Mouse (Mus musculus): ENCODE measurements around the gene Cacna2d1. TPM values are rescaled to one million over a fixed set of nuclear protein-coding genes. Genes with fewer than 3 reads are reported as not detected.

Cacna2d1 gene
- total RNA-seq, 2 experiments from 2014 or later = 1.5 to 2.1 TPM

- no peak for ATAC-seq (replicated peaks; ENCODE audit: low FRiP score, poor library complexity, severe bottlenecking)
Observed at GRCm38 (mm10) chr5:15979225-15979624, 44.7 kb downstream of the Cacna2d1 start.

- no peak for ATAC-seq (replicated peaks; ENCODE audit: low FRiP score, poor library complexity, severe bottlenecking)
Observed at GRCm38 (mm10) chr5:15982573-15982972, 48.1 kb downstream of the Cacna2d1 start.

- no peak for ATAC-seq (replicated peaks; ENCODE audit: low FRiP score, poor library complexity, severe bottlenecking)
Observed at GRCm38 (mm10) chr5:15983354-15983753, 48.9 kb downstream of the Cacna2d1 start.

GRCm38 (mm10) chr5:15985228-15985858 is 50.9 kb downstream of the Cacna2d1 start:
- no peak for ATAC-seq (replicated peaks; ENCODE audit: low FRiP score, poor library complexity, severe bottlenecking)

- ATAC-seq (replicated peaks; ENCODE audit: low FRiP score, poor library complexity, severe bottlenecking) = no peak
Observed at GRCm38 (mm10) chr5:15985901-15986300, 51.4 kb downstream of the Cacna2d1 start.

- ATAC-seq (replicated peaks; ENCODE audit: low FRiP score, poor library complexity, severe bottlenecking) = no peak
Observed at GRCm38 (mm10) chr5:15991428-15992139, 57.1 kb downstream of the Cacna2d1 start.

- ATAC-seq (replicated peaks; ENCODE audit: low FRiP score, poor library complexity, severe bottlenecking) = no peak
Observed at GRCm38 (mm10) chr5:15993252-15993944, 58.9 kb downstream of the Cacna2d1 start.

- no peak for ATAC-seq (replicated peaks; ENCODE audit: low FRiP score, poor library complexity, severe bottlenecking)
Observed at GRCm38 (mm10) chr5:15997190-15997589, 62.7 kb downstream of the Cacna2d1 start.

- no peak for ATAC-seq (replicated peaks; ENCODE audit: low FRiP score, poor library complexity, severe bottlenecking)
Observed at GRCm38 (mm10) chr5:15997769-15998168, 63.3 kb downstream of the Cacna2d1 start.

- no peak for ATAC-seq (replicated peaks; ENCODE audit: low FRiP score, poor library complexity, severe bottlenecking)
Observed at GRCm38 (mm10) chr5:16000917-16001316, 66.4 kb downstream of the Cacna2d1 start.

GRCm38 (mm10) chr5:16002431-16003063 is 68.1 kb downstream of the Cacna2d1 start:
- ATAC-seq (replicated peaks; ENCODE audit: low FRiP score, poor library complexity, severe bottlenecking) = no peak

GRCm38 (mm10) chr5:16004305-16004704 is 69.8 kb downstream of the Cacna2d1 start:
- ATAC-seq (replicated peaks; ENCODE audit: low FRiP score, poor library complexity, severe bottlenecking) = no peak

GRCm38 (mm10) chr5:16006964-16007363 is 72.5 kb downstream of the Cacna2d1 start:
- ATAC-seq (replicated peaks; ENCODE audit: low FRiP score, poor library complexity, severe bottlenecking) = no peak

- ATAC-seq (replicated peaks; ENCODE audit: low FRiP score, poor library complexity, severe bottlenecking) = no peak
Observed at GRCm38 (mm10) chr5:16013649-16014048, 79.2 kb downstream of the Cacna2d1 start.

GRCm38 (mm10) chr5:16014392-16014791 is 79.9 kb downstream of the Cacna2d1 start:
- no peak for ATAC-seq (replicated peaks; ENCODE audit: low FRiP score, poor library complexity, severe bottlenecking)

- ATAC-seq (replicated peaks; ENCODE audit: low FRiP score, poor library complexity, severe bottlenecking) = no peak
Observed at GRCm38 (mm10) chr5:16024626-16025417, 90.3 kb downstream of the Cacna2d1 start.

- no peak for ATAC-seq (replicated peaks; ENCODE audit: low FRiP score, poor library complexity, severe bottlenecking)
Observed at GRCm38 (mm10) chr5:16028881-16029280, 94.4 kb downstream of the Cacna2d1 start.

GRCm38 (mm10) chr5:16029481-16029880 is 95.0 kb downstream of the Cacna2d1 start:
- no peak for ATAC-seq (replicated peaks; ENCODE audit: low FRiP score, poor library complexity, severe bottlenecking)

- no peak for ATAC-seq (replicated peaks; ENCODE audit: low FRiP score, poor library complexity, severe bottlenecking)
Observed at GRCm38 (mm10) chr5:16033569-16033968, 99.1 kb downstream of the Cacna2d1 start.

GRCm38 (mm10) chr5:16035259-16035658 is 100.8 kb downstream of the Cacna2d1 start:
- no peak for ATAC-seq (replicated peaks; ENCODE audit: low FRiP score, poor library complexity, severe bottlenecking)

Data from erythroid progenitor cell, adult 5-6 weeks (primary cell).